Mouse (Mus musculus): ENCODE results near the gene Trim29. TPM values are rescaled to one million over a fixed set of nuclear protein-coding genes. Genes with fewer than 3 reads are reported as not detected.
A peak's percentile ranks its signal among the peaks of the same experiment; 100 is the strongest.

The Trim29 gene
- total and polyA plus RNA-seq, 2 experiments from 2014 or later = 0.11 TPM; not detected in 1

DNA sequence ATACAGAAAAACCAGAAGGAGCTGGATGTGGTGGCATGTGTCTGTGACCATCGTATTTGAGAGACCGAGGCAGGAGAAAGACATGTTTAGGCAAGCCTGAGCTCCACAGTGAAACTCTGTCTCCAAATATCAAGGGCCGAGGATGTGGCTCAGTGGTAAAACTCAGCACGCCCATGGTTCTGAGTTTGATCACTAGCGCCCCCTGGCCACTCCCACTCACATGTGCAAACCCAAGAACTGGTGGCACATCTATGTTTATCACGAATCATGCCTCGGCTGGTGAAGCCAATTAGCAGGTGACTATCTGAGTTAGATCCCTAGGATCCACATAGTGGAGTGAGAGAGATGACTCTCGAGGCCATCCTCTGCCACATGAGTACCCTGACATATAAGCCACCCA lies 43.3 kb upstream of the Trim29 start:
- 0 out of 2 replicates have a peak, but pooled peaks have one; percentile 7 for TF ChIP-seq CTCF (IDR thresholded peaks at IDR 0.05; ENCODE audit: low read depth)
- no peak for ATAC-seq

DNA sequence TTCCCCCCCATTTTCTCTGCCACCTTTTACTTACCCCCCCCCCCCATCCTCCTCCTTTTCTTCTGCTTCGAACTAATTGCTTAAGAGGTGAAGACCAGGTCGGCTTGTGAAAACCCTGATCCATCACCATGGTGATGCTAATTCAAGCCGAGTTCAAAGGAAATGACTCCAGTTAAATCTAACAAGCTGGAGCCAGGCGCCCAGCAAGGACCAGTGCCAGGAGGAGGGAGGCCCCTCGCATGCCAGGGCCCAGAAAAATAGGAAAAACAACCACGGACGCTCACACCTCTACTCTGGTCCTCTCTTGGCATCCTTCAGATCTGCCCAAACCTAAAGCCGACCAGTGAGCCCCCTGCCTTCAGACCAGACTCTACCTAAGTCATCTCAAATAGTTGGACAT lies 41.5 kb upstream of the Trim29 start:
- 10% methylated on average over 8 of the region's 8 CpGs for WGBS
- no peak for TF ChIP-seq CTCF (IDR thresholded peaks at IDR 0.05; ENCODE audit: low read depth)
- Histone ChIP-seq H3K4me1 (ENCODE audit: insufficient read depth) (no peaks in the 10 kb centered on the region), H3K36me3 (ENCODE audit: insufficient read depth) (no peaks in the 10 kb centered on the region), H3K9me3 (ENCODE audit: low read length) (no peaks in the 10 kb centered on the region), H3K27ac (ENCODE audit: low read depth, low read length) (no peak overlapping the region), H3K27me3 (ENCODE audit: insufficient read depth, low read length) (peaks cover 14% of the 10 kb centered on the region), H3K4me3 (ENCODE audit: low read depth, low read length) (no peak overlapping the region), H3K4me2 (ENCODE audit: low read depth) (no peak overlapping the region), H3K9ac (no peak overlapping the region)
- peak; percentile 52 for DNase-seq
- ATAC-seq = peak; percentile 40

More for the DNA sequence above, 43.3 kb upstream of the Trim29 start:
- Histone ChIP-seq H3K4me2 (ENCODE audit: low read depth) (no peak overlapping the region), H3K27ac (ENCODE audit: low read depth, low read length) (no peak overlapping the region), H3K36me3 (ENCODE audit: insufficient read depth) (no peaks in the 10 kb centered on the region), H3K4me1 (ENCODE audit: insufficient read depth) (no peaks in the 10 kb centered on the region), H3K9ac (no peak overlapping the region), H3K4me3 (ENCODE audit: low read depth, low read length) (no peak overlapping the region), H3K27me3 (ENCODE audit: insufficient read depth, low read length) (peaks cover 14% of the 10 kb centered on the region), H3K9me3 (ENCODE audit: low read length) (no peaks in the 10 kb centered on the region)
- WGBS = 82% methylated on average over 8 of the region's 8 CpGs
- no peak for DNase-seq

DNA sequence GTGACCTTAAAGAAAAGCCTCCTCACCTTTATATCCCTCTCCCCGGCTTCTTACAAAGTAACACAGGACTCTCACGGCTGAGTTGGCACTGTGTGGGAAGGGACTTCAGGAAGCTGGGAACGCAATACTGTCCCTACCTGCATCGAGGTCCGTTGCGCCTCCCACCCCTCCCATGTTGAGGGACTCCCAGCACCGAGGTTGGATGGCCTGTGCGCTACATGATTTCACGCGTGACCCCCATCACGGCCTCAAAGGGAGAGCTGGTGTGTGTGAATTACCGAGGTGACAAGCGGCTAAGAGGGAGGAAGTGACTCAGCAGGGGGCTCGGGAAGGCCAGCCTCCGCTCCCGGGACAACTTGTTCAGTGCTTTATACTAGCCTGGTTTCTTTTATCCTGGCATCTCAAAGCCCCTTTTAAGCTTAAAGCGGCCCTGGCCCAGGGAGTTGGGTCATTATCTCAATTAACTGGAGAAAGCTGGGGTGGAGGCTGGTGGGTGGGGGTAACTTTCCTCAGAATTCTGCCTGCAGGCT lies 39.9 kb upstream of the Trim29 start:
- Histone ChIP-seq H3K4me1 (ENCODE audit: insufficient read depth) (no peaks in the 10 kb centered on the region), H3K9me3 (ENCODE audit: low read length) (no peaks in the 10 kb centered on the region), H3K9ac (no peak overlapping the region), H3K36me3 (ENCODE audit: insufficient read depth) (no peaks in the 10 kb centered on the region), H3K27ac (ENCODE audit: low read depth, low read length) (no peak overlapping the region), H3K4me2 (ENCODE audit: low read depth) (peak overlapping the region; percentile 23; the same call in 1 of the 2 replicates), H3K27me3 (ENCODE audit: insufficient read depth, low read length) (peaks cover 14% of the 10 kb centered on the region), H3K4me3 (ENCODE audit: low read depth, low read length) (no peak overlapping the region)
- TF ChIP-seq CTCF (IDR thresholded peaks at IDR 0.05; ENCODE audit: low read depth) = no peak
- 2% methylated on average over 17 of the region's 17 CpGs for WGBS
- DNase-seq (peak; percentile 22), ATAC-seq (peak; percentile 45)

DNA sequence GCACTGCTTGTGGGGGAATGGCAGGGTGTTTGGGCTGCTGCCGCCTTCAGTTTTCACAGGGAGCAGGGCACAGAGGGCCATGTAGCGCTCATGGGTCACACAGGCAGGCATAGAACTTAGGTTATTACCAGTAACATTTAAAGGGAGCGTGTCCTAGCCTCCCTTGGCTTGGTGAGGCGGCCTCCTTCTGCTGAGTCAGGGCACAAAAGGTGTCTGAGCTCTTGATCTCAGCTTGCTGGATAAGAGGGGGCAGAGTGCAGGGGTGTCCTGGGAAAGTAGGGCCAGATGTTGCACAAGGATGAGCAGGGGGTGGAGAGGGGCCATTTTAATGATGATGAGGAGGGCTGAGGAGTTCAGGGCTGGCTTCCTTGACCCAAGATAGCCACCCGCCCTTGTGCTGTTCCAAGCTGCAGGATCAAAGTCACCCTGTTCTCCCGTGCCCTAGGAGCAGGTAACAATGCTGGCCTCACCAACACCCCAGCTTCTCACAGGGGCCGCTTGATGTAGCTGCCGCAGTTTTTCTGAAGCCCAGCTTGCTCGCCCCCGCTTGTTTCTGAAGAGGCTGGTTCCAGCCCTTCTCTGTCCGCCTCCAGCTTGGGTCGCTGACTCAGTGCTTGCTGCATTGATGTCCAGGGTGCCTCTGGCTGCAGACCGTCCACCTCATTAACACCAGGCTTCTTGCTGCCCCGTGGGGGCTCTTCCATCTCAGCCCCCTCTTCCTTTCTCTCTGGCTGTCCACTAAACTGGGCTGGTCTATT lies 38.7 kb upstream of the Trim29 start:
- DNase-seq = no peak
- no peak overlapping the region for H3K4me2 ChIP-seq (ENCODE audit: low read depth)
- no peaks in the 10 kb centered on the region for H3K9me3 ChIP-seq (ENCODE audit: low read length)
- no peaks in the 10 kb centered on the region for H3K36me3 ChIP-seq (ENCODE audit: insufficient read depth)
- H3K27me3 ChIP-seq (ENCODE audit: insufficient read depth, low read length) = peaks cover 14% of the 10 kb centered on the region
- H3K9ac ChIP-seq = no peak overlapping the region
- H3K4me3 ChIP-seq (ENCODE audit: low read depth, low read length) = no peak overlapping the region
- ATAC-seq = no peak
- WGBS = 58% methylated on average over 14 of the region's 14 CpGs
- no peak overlapping the region for H3K27ac ChIP-seq (ENCODE audit: low read depth, low read length)
- TF ChIP-seq CTCF (IDR thresholded peaks at IDR 0.05; ENCODE audit: low read depth) = no peak
- no peaks in the 10 kb centered on the region for H3K4me1 ChIP-seq (ENCODE audit: insufficient read depth)

DNA sequence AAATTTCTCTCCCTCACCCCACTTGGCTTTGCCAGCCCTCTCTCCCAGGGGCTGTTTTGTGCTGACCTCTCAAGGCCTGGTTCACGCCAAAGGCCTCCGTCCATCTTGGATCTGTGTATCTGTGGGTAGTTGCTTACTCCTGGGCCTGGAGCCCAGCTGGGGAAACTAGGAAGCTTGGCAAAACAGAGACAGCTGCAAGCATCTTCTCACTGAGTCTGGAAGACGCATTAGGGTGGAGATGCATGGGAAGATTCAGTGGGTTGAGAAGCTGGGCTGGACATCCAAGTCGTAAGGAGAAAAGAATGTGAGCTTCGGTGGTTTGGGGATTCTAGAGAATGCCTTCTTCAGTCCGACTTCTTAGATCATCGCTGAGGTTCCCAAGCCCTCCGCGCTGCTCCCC lies 36.9 kb upstream of the Trim29 start:
- Histone ChIP-seq H3K4me3 (ENCODE audit: low read depth, low read length) (no peak overlapping the region), H3K36me3 (ENCODE audit: insufficient read depth) (no peaks in the 10 kb centered on the region), H3K9me3 (ENCODE audit: low read length) (no peaks in the 10 kb centered on the region), H3K4me1 (ENCODE audit: insufficient read depth) (no peaks in the 10 kb centered on the region), H3K27ac (ENCODE audit: low read depth, low read length) (no peak overlapping the region), H3K9ac (no peak overlapping the region), H3K27me3 (ENCODE audit: insufficient read depth, low read length) (peaks cover 14% of the 10 kb centered on the region), H3K4me2 (ENCODE audit: low read depth) (no peak overlapping the region)
- no peak for DNase-seq
- 84% methylated on average over 9 of the region's 9 CpGs for WGBS
- no peak for TF ChIP-seq CTCF (IDR thresholded peaks at IDR 0.05; ENCODE audit: low read depth)
- ATAC-seq = no peak

DNA sequence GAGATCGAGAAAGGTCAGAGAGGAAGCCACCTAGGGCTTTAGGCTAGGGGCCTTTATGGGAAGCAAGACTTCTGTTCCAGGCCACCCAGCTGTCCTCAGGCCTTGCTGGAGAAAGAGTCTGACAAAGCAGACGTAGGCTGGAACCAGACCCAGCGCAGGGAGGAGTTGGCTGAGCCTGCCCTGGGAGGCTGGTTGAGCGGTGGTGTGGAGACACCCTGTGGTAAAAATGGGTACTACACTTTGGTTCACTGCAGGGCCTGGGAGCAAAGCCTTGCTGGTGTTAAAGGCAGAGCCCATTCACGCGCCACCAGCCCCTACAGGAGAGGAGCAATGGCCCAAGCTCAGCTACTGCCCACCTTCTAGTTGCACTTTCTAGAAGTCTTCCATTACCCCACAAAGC lies 26.4 kb upstream of the Trim29 start:
- TF ChIP-seq CTCF (IDR thresholded peaks at IDR 0.05; ENCODE audit: low read depth) = peak; percentile 98
- Histone ChIP-seq H3K36me3 (ENCODE audit: insufficient read depth) (no peaks in the 10 kb centered on the region), H3K4me2 (ENCODE audit: low read depth) (no peak overlapping the region), H3K4me1 (ENCODE audit: insufficient read depth) (no peaks in the 10 kb centered on the region), H3K27ac (ENCODE audit: low read depth, low read length) (no peak overlapping the region), H3K9ac (no peak overlapping the region), H3K27me3 (ENCODE audit: insufficient read depth, low read length) (no peaks in the 10 kb centered on the region), H3K4me3 (ENCODE audit: low read depth, low read length) (no peak overlapping the region), H3K9me3 (ENCODE audit: low read length) (no peaks in the 10 kb centered on the region)
- peak; percentile 93 for DNase-seq
- peak; percentile 95 for ATAC-seq
- WGBS = 3% methylated on average over 6 of the region's 6 CpGs

DNA sequence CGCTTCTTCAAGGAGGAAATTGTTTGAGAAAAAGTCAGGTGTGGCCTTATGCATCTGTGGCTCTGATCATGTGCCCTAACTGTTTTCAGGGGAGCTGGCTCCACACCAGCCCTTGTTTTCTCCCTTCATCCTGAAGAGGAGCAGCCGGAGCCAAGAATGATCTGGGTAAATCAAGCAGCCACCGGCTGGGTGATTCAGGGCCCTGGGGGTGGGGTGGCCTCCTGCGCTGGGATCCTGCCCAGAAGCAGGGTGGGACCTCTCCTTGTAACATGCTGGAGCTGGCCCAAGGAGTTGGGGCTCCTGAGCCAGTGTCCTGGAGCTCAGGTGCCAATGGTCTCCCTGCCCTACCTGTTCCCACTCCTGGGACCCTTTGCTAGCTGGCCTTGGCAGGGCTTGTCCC lies 25.4 kb upstream of the Trim29 start:
- ATAC-seq (no peak), DNase-seq (no peak)
- no peak overlapping the region for H3K4me2 ChIP-seq (ENCODE audit: low read depth)
- no peak for TF ChIP-seq CTCF (IDR thresholded peaks at IDR 0.05; ENCODE audit: low read depth)
- WGBS = 75% methylated on average over 4 of the region's 4 CpGs
- no peaks in the 10 kb centered on the region for H3K9me3 ChIP-seq (ENCODE audit: low read length)
- H3K9ac ChIP-seq = no peak overlapping the region
- H3K4me3 ChIP-seq (ENCODE audit: low read depth, low read length) = no peak overlapping the region
- H3K27ac ChIP-seq (ENCODE audit: low read depth, low read length) = no peak overlapping the region
- no peaks in the 10 kb centered on the region for H3K36me3 ChIP-seq (ENCODE audit: insufficient read depth)
- H3K27me3 ChIP-seq (ENCODE audit: insufficient read depth, low read length) = no peaks in the 10 kb centered on the region
- no peaks in the 10 kb centered on the region for H3K4me1 ChIP-seq (ENCODE audit: insufficient read depth)
